Mouse (Mus musculus): ENCODE results near the gene Antxr1. TPM values are rescaled to one million over a fixed set of nuclear protein-coding genes. Genes with fewer than 3 reads are reported as not detected.

Antxr1 gene
- polyA plus RNA-seq, 1 experiment from 2014 or later, result 10.3 TPM

DNA sequence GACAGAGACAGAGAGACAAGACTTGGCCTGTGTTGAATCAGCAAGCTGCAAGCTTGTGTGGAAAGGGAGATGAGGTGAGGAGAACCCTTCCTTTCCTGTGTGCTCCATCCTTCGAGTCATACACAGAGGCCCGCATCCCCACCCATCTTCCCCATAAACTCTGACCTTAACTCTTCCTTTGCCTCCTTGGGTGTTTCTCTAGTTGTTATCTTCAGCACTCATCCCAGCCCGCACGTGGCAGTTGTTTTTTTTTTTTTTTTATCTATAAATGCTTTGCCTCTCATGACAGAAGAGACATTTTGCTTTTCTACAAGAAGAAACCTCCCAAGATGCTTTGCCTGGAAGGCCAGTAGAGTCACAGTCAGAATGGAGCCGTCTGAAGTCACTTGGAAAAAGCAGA lies 197.1 kb downstream of the Antxr1 start:
- WGBS, result 90% methylated on average over 5 of the region's 5 CpGs
- Histone ChIP-seq H3K9ac (replicated peaks; ENCODE audit: low read length) (no peak overlapping the region), H3K36me3 (replicated peaks; ENCODE audit: control insufficient read depth, insufficient read depth, low read depth, low read length) (no peaks in the 10 kb centered on the region; the same call in 1 of the 2 replicates), H3K27ac (replicated peaks; ENCODE audit: low read depth, low read length) (no peak overlapping the region), H3K4me2 (ENCODE audit: low read depth, low read length) (no peak overlapping the region), H3K27me3 (ENCODE audit: control insufficient read depth, insufficient read depth, low read length) (no peaks in the 10 kb centered on the region), H3K4me1 (ENCODE audit: control insufficient read depth, insufficient read depth, low read length) (no peaks in the 10 kb centered on the region), H3K4me3 (ENCODE audit: low read depth, low read length) (no peak overlapping the region), H3K9me3 (replicated peaks; ENCODE audit: control insufficient read depth, low read length) (no peaks in the 10 kb centered on the region)
- ATAC-seq (replicated peaks; ENCODE audit: insufficient number of reproducible peaks, low FRiP score, low TSS enrichment, low read depth) (no peak), DNase-seq (ENCODE audit: low spot score) (no peak)

DNA sequence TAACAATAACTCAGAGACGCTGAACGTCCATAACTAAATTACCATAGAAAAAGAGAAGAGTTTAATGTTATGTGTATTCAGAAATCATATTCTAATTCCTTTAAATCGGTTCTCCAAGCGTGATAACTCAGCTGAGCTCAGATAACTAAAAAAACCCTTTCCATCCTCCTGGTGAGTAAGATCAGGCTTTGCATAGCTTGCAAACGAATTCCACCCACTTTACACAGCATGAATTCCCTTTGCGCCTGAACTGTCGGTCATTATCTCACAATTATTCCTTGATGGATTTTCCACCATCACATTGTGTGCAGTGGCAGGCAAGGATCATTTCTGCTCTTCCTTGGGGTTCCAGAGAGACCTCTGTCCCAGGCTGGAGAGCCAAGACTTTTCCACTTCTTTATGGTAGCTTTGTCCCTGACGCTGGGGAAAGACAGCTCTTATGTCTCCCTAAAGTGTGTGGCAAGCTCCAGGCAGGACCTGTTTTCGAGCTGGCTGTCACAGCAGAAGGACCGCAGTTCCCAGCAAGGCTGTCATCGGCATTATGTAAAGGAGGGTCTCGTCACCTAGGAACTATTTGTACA lies 201.6 kb downstream of the Antxr1 start:
- no peak for DNase-seq (ENCODE audit: low spot score)
- Histone ChIP-seq H3K4me3 (ENCODE audit: low read depth, low read length) (no peak overlapping the region), H3K9me3 (replicated peaks; ENCODE audit: control insufficient read depth, low read length) (no peaks in the 10 kb centered on the region), H3K27me3 (ENCODE audit: control insufficient read depth, insufficient read depth, low read length) (no peaks in the 10 kb centered on the region), H3K4me2 (ENCODE audit: low read depth, low read length) (no peak overlapping the region), H3K36me3 (replicated peaks; ENCODE audit: control insufficient read depth, insufficient read depth, low read depth, low read length) (no peaks in the 10 kb centered on the region), H3K4me1 (ENCODE audit: control insufficient read depth, insufficient read depth, low read length) (no peaks in the 10 kb centered on the region), H3K27ac (replicated peaks; ENCODE audit: low read depth, low read length) (no peak overlapping the region), H3K9ac (replicated peaks; ENCODE audit: low read length) (no peak overlapping the region)
- WGBS, result 83% methylated on average over 12 of the region's 12 CpGs
- ATAC-seq (replicated peaks; ENCODE audit: insufficient number of reproducible peaks, low FRiP score, low TSS enrichment, low read depth), result no peak

- H3K4me1 ChIP-seq (ENCODE audit: control insufficient read depth, insufficient read depth, low read length), result no peaks in the 10 kb centered on the region
- no peak overlapping the region for H3K9ac ChIP-seq (replicated peaks; ENCODE audit: low read length)
- 88% methylated on average over 3 of the region's 3 CpGs for WGBS
- H3K36me3 ChIP-seq (replicated peaks; ENCODE audit: control insufficient read depth, insufficient read depth, low read depth, low read length), result no peaks in the 10 kb centered on the region
- no peak overlapping the region for H3K4me2 ChIP-seq (ENCODE audit: low read depth, low read length)
- no peak overlapping the region for H3K27ac ChIP-seq (replicated peaks; ENCODE audit: low read depth, low read length)
- H3K4me3 ChIP-seq (ENCODE audit: low read depth, low read length), result no peak overlapping the region
- DNase-seq (ENCODE audit: low spot score) (no peak), ATAC-seq (replicated peaks; ENCODE audit: insufficient number of reproducible peaks, low FRiP score, low TSS enrichment, low read depth) (no peak)
- no peaks in the 10 kb centered on the region for H3K9me3 ChIP-seq (replicated peaks; ENCODE audit: control insufficient read depth, low read length)
- no peaks in the 10 kb centered on the region for H3K27me3 ChIP-seq (ENCODE audit: control insufficient read depth, insufficient read depth, low read length)
These were observed 202.1 kb downstream of the Antxr1 start for GRCm38 (mm10) chr6:87133520-87133919.

- no peak for ATAC-seq (replicated peaks; ENCODE audit: insufficient number of reproducible peaks, low FRiP score, low TSS enrichment, low read depth)
- Histone ChIP-seq H3K4me1 (ENCODE audit: control insufficient read depth, insufficient read depth, low read length) (no peaks in the 10 kb centered on the region), H3K27ac (replicated peaks; ENCODE audit: low read depth, low read length) (no peak overlapping the region), H3K9me3 (replicated peaks; ENCODE audit: control insufficient read depth, low read length) (no peaks in the 10 kb centered on the region), H3K4me3 (ENCODE audit: low read depth, low read length) (no peak overlapping the region), H3K4me2 (ENCODE audit: low read depth, low read length) (no peak overlapping the region), H3K27me3 (ENCODE audit: control insufficient read depth, insufficient read depth, low read length) (no peaks in the 10 kb centered on the region), H3K36me3 (replicated peaks; ENCODE audit: control insufficient read depth, insufficient read depth, low read depth, low read length) (no peaks in the 10 kb centered on the region), H3K9ac (replicated peaks; ENCODE audit: low read length) (no peak overlapping the region)
- 59% methylated on average over 1 of the region's 1 CpGs for WGBS
- no peak for DNase-seq (ENCODE audit: low spot score)
These were observed 204.5 kb downstream of the Antxr1 start for GRCm38 (mm10) chr6:87131078-87131477.

GRCm38 (mm10) chr6:87130628-87131027 lies 205.0 kb downstream of the Antxr1 start:
- Histone ChIP-seq H3K4me1 (ENCODE audit: control insufficient read depth, insufficient read depth, low read length) (no peaks in the 10 kb centered on the region), H3K4me3 (ENCODE audit: low read depth, low read length) (no peak overlapping the region), H3K4me2 (ENCODE audit: low read depth, low read length) (no peak overlapping the region), H3K36me3 (replicated peaks; ENCODE audit: control insufficient read depth, insufficient read depth, low read depth, low read length) (no peaks in the 10 kb centered on the region), H3K27ac (replicated peaks; ENCODE audit: low read depth, low read length) (no peak overlapping the region), H3K27me3 (ENCODE audit: control insufficient read depth, insufficient read depth, low read length) (no peaks in the 10 kb centered on the region), H3K9ac (replicated peaks; ENCODE audit: low read length) (no peak overlapping the region), H3K9me3 (replicated peaks; ENCODE audit: control insufficient read depth, low read length) (no peaks in the 10 kb centered on the region)
- no peak for ATAC-seq (replicated peaks; ENCODE audit: insufficient number of reproducible peaks, low FRiP score, low TSS enrichment, low read depth)
- DNase-seq (ENCODE audit: low spot score), result no peak
- WGBS, result 96% methylated on average over 7 of the region's 7 CpGs

DNA sequence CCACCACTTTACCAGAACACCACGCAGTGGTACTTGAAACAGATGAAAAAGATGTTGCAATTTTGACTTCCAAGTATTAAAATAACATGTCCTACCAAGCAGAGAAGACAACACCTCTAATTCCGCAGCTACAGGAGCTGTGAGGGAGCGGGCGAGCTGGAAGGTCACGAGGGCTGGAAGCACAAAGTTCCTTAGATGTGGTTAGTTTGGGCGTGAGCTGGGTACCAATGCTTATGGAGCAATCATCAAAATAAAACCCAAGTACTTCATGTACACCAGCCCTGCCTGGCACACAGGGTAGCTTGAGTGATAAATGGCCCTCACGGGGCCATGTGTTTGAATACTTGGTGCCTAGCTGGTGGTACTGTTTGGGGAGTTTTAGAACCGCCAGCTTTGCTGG lies 205.8 kb downstream of the Antxr1 start:
- Histone ChIP-seq H3K4me3 (ENCODE audit: low read depth, low read length) (no peak overlapping the region), H3K27me3 (ENCODE audit: control insufficient read depth, insufficient read depth, low read length) (no peaks in the 10 kb centered on the region), H3K36me3 (replicated peaks; ENCODE audit: control insufficient read depth, insufficient read depth, low read depth, low read length) (no peaks in the 10 kb centered on the region), H3K27ac (replicated peaks; ENCODE audit: low read depth, low read length) (no peak overlapping the region), H3K4me2 (ENCODE audit: low read depth, low read length) (no peak overlapping the region), H3K9me3 (replicated peaks; ENCODE audit: control insufficient read depth, low read length) (no peaks in the 10 kb centered on the region), H3K4me1 (ENCODE audit: control insufficient read depth, insufficient read depth, low read length) (no peaks in the 10 kb centered on the region), H3K9ac (replicated peaks; ENCODE audit: low read length) (no peak overlapping the region)
- WGBS, result 91% methylated on average over 8 of the region's 8 CpGs
- ATAC-seq (replicated peaks; ENCODE audit: insufficient number of reproducible peaks, low FRiP score, low TSS enrichment, low read depth) (no peak), DNase-seq (ENCODE audit: low spot score) (no peak)

- Histone ChIP-seq H3K4me1 (ENCODE audit: control insufficient read depth, insufficient read depth, low read length) (no peaks in the 10 kb centered on the region), H3K9ac (replicated peaks; ENCODE audit: low read length) (no peak overlapping the region), H3K27me3 (ENCODE audit: control insufficient read depth, insufficient read depth, low read length) (no peaks in the 10 kb centered on the region), H3K4me2 (ENCODE audit: low read depth, low read length) (no peak overlapping the region), H3K36me3 (replicated peaks; ENCODE audit: control insufficient read depth, insufficient read depth, low read depth, low read length) (no peaks in the 10 kb centered on the region), H3K4me3 (ENCODE audit: low read depth, low read length) (no peak overlapping the region), H3K9me3 (replicated peaks; ENCODE audit: control insufficient read depth, low read length) (no peaks in the 10 kb centered on the region), H3K27ac (replicated peaks; ENCODE audit: low read depth, low read length) (no peak overlapping the region)
- peak; percentile 36 for DNase-seq (ENCODE audit: low spot score)
- WGBS, result 30% methylated on average over 8 of the region's 8 CpGs
- no peak for ATAC-seq (replicated peaks; ENCODE audit: insufficient number of reproducible peaks, low FRiP score, low TSS enrichment, low read depth)
These were observed 208.4 kb downstream of the Antxr1 start for GRCm38 (mm10) chr6:87127049-87127753.

DNA sequence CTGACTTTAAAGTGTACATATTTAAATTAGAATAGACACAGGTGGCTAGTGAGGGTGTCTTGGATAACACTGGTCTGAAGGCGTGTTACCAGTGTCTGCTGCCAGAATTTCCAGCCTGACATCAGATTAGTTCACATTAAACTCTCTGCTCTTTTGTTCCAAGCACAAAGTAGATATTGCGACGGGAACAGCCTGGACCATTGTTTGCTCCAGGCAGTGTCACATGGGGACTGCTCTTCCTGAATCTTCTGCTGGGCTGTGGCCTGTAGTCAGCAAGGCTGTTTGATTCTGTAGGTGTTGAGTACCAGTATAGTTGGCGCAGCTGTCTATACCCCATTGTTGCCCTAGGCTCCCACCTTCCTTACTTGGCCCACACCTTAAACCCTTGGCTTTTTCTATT lies 211.6 kb downstream of the Antxr1 start:
- H3K36me3 ChIP-seq (replicated peaks; ENCODE audit: control insufficient read depth, insufficient read depth, low read depth, low read length), result no peaks in the 10 kb centered on the region
- H3K9ac ChIP-seq (replicated peaks; ENCODE audit: low read length), result no peak overlapping the region
- no peaks in the 10 kb centered on the region for H3K27me3 ChIP-seq (ENCODE audit: control insufficient read depth, insufficient read depth, low read length)
- no peaks in the 10 kb centered on the region for H3K4me1 ChIP-seq (ENCODE audit: control insufficient read depth, insufficient read depth, low read length)
- H3K4me3 ChIP-seq (ENCODE audit: low read depth, low read length), result no peak overlapping the region
- H3K27ac ChIP-seq (replicated peaks; ENCODE audit: low read depth, low read length), result no peak overlapping the region
- DNase-seq (ENCODE audit: low spot score) (no peak), ATAC-seq (replicated peaks; ENCODE audit: insufficient number of reproducible peaks, low FRiP score, low TSS enrichment, low read depth) (no peak)
- WGBS, result 85% methylated on average over 4 of the region's 4 CpGs
- no peak overlapping the region for H3K4me2 ChIP-seq (ENCODE audit: low read depth, low read length)
- H3K9me3 ChIP-seq (replicated peaks; ENCODE audit: control insufficient read depth, low read length), result no peaks in the 10 kb centered on the region

All from embryonic facial prominence, embryonic 11.5 days (tissue).